Mouse (Mus musculus) heart, adult 2 months (tissue): ENCODE data around the gene Rpgrip1. TPM values are rescaled to one million over a fixed set of nuclear protein-coding genes. Genes with fewer than 3 reads are reported as not detected.
"Not testable (repeated sequence)": the region's sequence is repeated elsewhere in the genome, so short reads cannot be mapped to it uniquely, and the experiment has no call there.

Experiments used
- DNase-seq, 2 experiments: peaks; one replicate each; pipeline ENCODE4 v3.0.0; 2021
- H3K27ac ChIP-seq: fragments of 200-600 bp; 2 replicates; pipeline ENCODE4 v1.8.1; 2022
- H3K27me3 ChIP-seq: fragments of 200-500 bp; 2 replicates; pipeline ENCODE4 v1.6.1; 2012; ENCODE audit warnings: mild to moderate bottlenecking, low read length, inconsistent platforms, mixed read lengths; ENCODE audit not compliant: control insufficient read depth, insufficient read depth
- H3K36me3 ChIP-seq: fragments of 200-500 bp; 2 replicates; pipeline ENCODE4 v1.6.1; 2012; ENCODE audit warnings: low read length, inconsistent platforms; ENCODE audit not compliant: control insufficient read depth, insufficient read depth
- H3K4me1 ChIP-seq: fragments of 200-500 bp; 2 replicates; pipeline ENCODE4 v1.6.1; 2011; ENCODE audit warnings: low read length; ENCODE audit not compliant: control insufficient read depth, insufficient read depth
- H3K4me3 ChIP-seq: fragments of 200-600 bp; 2 replicates; pipeline ENCODE4 v1.8.1; 2022
- H3K79me2 ChIP-seq: fragments of 200-500 bp; replicated peaks from 2 replicates; pipeline ENCODE4 v1.6.1; 2012; ENCODE audit warnings: mild to moderate bottlenecking, inconsistent platforms, low read length, moderate library complexity, mixed read lengths; ENCODE audit not compliant: control insufficient read depth, insufficient read depth
- H3K9ac ChIP-seq: fragments of 200-500 bp; 2 replicates; pipeline ENCODE4 v1.6.1; 2012; ENCODE audit warnings: low read depth, mild to moderate bottlenecking, control low read depth, inconsistent platforms, low read length, mixed read lengths
- CTCF ChIP-seq: fragments of 200-600 bp; IDR thresholded peaks from 2 replicates; pipeline ENCODE4 v1.8.1; 2022; ENCODE audit warnings: antibody characterized with exemption, mild to moderate bottlenecking, moderate library complexity
- EP300 ChIP-seq: fragments of 200-500 bp; IDR thresholded peaks from 2 replicates; pipeline ENCODE4 v1.6.1; 2011; ENCODE audit warnings: low read depth, low read length, control low read depth; ENCODE audit not compliant: insufficient read depth
- POLR2A ChIP-seq: fragments of 200-500 bp; IDR thresholded peaks from 2 replicates; pipeline ENCODE4 v1.6.1; 2011; ENCODE audit warnings: mild to moderate bottlenecking, low read depth, low read length, control low read depth; ENCODE audit not compliant: insufficient read depth
- WGBS: fragments of 180-500 bp; shearing (Covaris S2); methylation state at CpG from one replicate; pipeline ENCODE4 v1.1.7; 2018; 5-methylcytosine and 5-hydroxymethylcytosine counted together
- intact Hi-C: fragments of 180-260 bp; cut with DNase I; formaldehyde crosslinking; loops from one replicate; pipeline ENCODE4 v1.15.1; 2025
- polyA plus RNA-seq: library from polyadenylated mRNA; depleted of rRNA; stranded (reverse); fragments of >200 nt; gene quantifications from 2 replicates; pipeline ENCODE4 v1.2.3, GENCODE M21; 2012
- total RNA-seq, 2 experiments: library from RNA; stranded (reverse); gene quantifications; 2 replicates each; pipeline ENCODE4 v1.2.3; 2021

The Rpgrip1 gene
- total and polyA plus RNA-seq, 3 experiments: 0.16 to 0.98 (median 0.23) TPM

GRCm38 (mm10) chr14:52094533-52094932 is 16.0 kb upstream of the Rpgrip1 start:
- Histone ChIP-seq H3K4me1 (peaks cover 7% of the 10 kb centered on the region), H3K27ac (no peak overlapping the region), H3K36me3 (peaks cover 41% of the 10 kb centered on the region), H3K9ac (no peak overlapping the region), H3K4me3 (no peak overlapping the region), H3K79me2 (peaks cover 2% of the 10 kb centered on the region), H3K27me3 (no peaks in the 10 kb centered on the region)
- TF ChIP-seq EP300: no peak
- TF ChIP-seq CTCF: no peak
- TF ChIP-seq POLR2A: no peak
- 57% methylated on average over 1 of the region's 1 CpGs for WGBS
- DNase-seq: no peak
- intact Hi-C loops: no loop called here

- intact Hi-C loops, H3K4me3 ChIP-seq, H3K27me3 ChIP-seq, H3K79me2 ChIP-seq, DNase-seq, H3K9ac ChIP-seq, H3K27ac ChIP-seq: not testable (repeated sequence)
- peaks cover 56% of the 10 kb centered on the region for H3K36me3 ChIP-seq
- WGBS: 89% methylated on average over 3 of the region's 3 CpGs
- peaks cover 19% of the 10 kb centered on the region for H3K4me1 ChIP-seq
These were observed 13.3 kb upstream of the Rpgrip1 start for GRCm38 (mm10) chr14:52097191-52097590.

DNA sequence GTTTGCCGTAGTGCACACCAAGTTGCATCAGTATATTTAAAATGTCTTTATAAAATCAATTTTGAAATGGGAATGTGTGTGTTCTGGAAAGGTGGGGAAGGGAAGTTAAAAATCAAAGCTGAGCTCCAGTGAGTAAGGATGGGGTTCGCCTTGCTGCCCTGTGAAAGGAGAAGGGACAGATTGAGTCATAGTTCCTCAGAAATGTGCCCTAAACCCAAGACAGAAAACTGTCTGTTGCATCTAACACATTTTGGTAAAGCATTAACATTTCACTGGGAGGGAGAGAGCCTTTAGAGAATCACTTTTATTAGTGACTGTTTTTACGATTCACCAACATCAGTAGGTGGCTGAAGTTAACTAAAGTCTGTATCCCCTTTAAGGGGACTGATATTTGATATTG is 12.1 kb upstream of the Rpgrip1 start:
- H3K27ac ChIP-seq, DNase-seq, H3K9ac ChIP-seq, H3K27me3 ChIP-seq, H3K4me3 ChIP-seq, H3K79me2 ChIP-seq, intact Hi-C loops: not testable (repeated sequence)
- WGBS: 40% methylated on average over 3 of the region's 3 CpGs
- peaks cover 53% of the 10 kb centered on the region for H3K36me3 ChIP-seq
- peaks cover 20% of the 10 kb centered on the region for H3K4me1 ChIP-seq

DNA sequence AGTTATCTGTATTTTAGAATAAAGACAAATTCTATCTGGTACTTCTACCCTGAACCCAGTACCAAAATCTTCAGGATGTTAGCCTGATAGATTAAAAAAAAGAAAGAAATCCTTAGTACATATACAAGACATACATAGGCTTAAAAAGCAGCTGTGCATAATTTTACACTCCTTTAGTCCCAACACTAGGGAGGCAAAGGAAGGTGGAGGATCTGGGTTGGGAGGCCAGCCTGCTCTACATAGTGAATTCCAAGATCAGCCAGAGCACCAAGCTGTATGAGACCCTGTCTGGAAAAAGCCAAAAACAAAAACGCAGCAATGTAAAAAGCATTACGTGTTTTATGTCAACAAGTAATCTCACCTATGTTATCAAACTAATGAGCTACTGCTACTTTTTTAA is 10.9 kb upstream of the Rpgrip1 start:
- Histone ChIP-seq H3K4me3 (no peak overlapping the region), H3K36me3 (peaks cover 46% of the 10 kb centered on the region), H3K27ac (no peak overlapping the region), H3K79me2 (peaks cover 5% of the 10 kb centered on the region), H3K9ac (no peak overlapping the region), H3K27me3 (no peaks in the 10 kb centered on the region), H3K4me1 (peaks cover 20% of the 10 kb centered on the region)
- TF ChIP-seq CTCF: no peak
- TF ChIP-seq EP300: no peak
- TF ChIP-seq POLR2A: no peak
- intact Hi-C loops: no loop called here
- WGBS: 27% methylated on average over 2 of the region's 2 CpGs
- DNase-seq: no peak

GRCm38 (mm10) chr14:52100170-52100960 is 10.1 kb upstream of the Rpgrip1 start:
- H3K36me3 ChIP-seq: peaks cover 45% of the 10 kb centered on the region
- H3K4me3 ChIP-seq: no peak overlapping the region; the same call in 1 of the 2 replicates
- peaks cover 20% of the 10 kb centered on the region for H3K4me1 ChIP-seq
- no peaks in the 10 kb centered on the region for H3K27me3 ChIP-seq
- WGBS: 18% methylated on average over 5 of the region's 5 CpGs
- TF ChIP-seq POLR2A (no peak), CTCF (no peak), EP300 (no peak)
- intact Hi-C loops: loop anchor here (5.0 kb wide), 2 partner anchors 83 to 97 kb away; partner anchors contain the start of genes Supt16 and Tmem253
- no peak overlapping the region for H3K9ac ChIP-seq
- DNase-seq: no peak
- H3K27ac ChIP-seq: no peak overlapping the region
- H3K79me2 ChIP-seq: peaks cover 5% of the 10 kb centered on the region

DNA sequence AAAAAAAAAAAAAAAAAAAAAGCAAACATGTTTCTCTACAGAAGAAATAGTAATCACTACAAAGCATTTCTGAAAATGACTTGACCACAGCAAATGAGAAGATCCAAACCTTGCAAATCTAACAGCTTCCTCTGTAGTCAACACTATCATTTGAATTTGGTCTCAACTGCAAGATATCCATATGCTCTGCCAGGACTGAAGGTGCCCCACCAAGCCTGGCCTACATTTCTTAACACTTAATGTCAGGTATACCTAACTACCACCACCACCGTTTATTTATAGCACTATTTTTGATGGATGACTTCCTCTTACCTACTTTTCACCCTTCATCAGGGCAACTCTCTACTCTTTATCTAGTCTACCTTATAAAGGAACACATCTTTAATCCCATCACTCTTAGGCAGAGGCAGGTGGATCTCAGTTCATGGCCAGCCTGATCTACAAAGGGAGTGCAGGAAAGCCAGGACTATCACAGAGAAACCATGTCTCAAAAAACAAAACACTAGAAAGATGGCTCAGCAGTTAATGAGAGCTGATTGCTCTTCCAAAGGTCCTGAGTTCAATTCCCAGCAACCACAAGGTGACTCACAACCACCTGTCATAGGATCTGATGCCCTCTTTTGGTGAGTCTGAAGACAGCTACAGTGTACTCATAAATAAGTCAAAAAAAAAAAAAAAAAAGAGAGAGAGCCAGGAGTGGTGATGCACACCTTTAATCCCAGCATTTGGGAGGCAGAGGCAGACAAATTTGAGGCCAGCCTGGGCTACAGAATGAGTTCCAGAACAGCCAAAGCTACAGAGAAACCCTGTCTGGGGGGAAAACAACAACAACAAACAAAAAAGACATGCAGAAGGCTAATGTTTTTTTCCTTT is 9.0 kb upstream of the Rpgrip1 start:
- H3K4me1 ChIP-seq: peaks cover 20% of the 10 kb centered on the region
- H3K36me3 ChIP-seq: peaks cover 41% of the 10 kb centered on the region
- intact Hi-C loops: loop anchor here (5.0 kb wide), 2 partner anchors 84 to 96 kb away; partner anchors contain the start of genes Supt16 and Tmem253
- no peak overlapping the region for H3K9ac ChIP-seq
- H3K4me3 ChIP-seq: no peak overlapping the region; the same call in 1 of the 2 replicates
- no peak overlapping the region for H3K27ac ChIP-seq
- 22% methylated on average over 1 of the region's 1 CpGs for WGBS
- no peak for TF ChIP-seq POLR2A
- no peak for TF ChIP-seq CTCF
- TF ChIP-seq EP300: no peak
- H3K79me2 ChIP-seq: peaks cover 5% of the 10 kb centered on the region
- no peaks in the 10 kb centered on the region for H3K27me3 ChIP-seq
- DNase-seq: no peak
